Mouse (Mus musculus) ES-Bruce4 (cell line): Measurements from ENCODE around the gene Gm2174.

Source experiments
- CTCF ChIP-seq: IDR thresholded peaks from one replicate; pipeline ENCODE4 v1.8.1; 2011; ENCODE audit warnings: low read depth, low read length
- POLR2A ChIP-seq: IDR thresholded peaks from one replicate; pipeline ENCODE4 v1.8.1; 2011; ENCODE audit warnings: low read length; ENCODE audit not compliant: insufficient read depth

GRCm38 (mm10) chrX:56474035-56474434, 26.3 kb downstream of the Gm2174 start:
- TF ChIP-seq CTCF: no peak
- TF ChIP-seq POLR2A: no peak
